Mouse (Mus musculus): Measurements from ENCODE around the gene Chl1. TPM values are rescaled to one million over a fixed set of nuclear protein-coding genes. Genes with fewer than 3 reads are reported as not detected.
A peak's percentile ranks its signal among the peaks of the same experiment; 100 is the strongest.

The Chl1 gene
- total RNA-seq, 2 experiments from 2014 or later, result 0.07 TPM; not detected in 1

GRCm38 (mm10) chr6:103659173-103659572, 148.8 kb downstream of the Chl1 start:
- ATAC-seq (ENCODE audit: poor library complexity, severe bottlenecking), result no peak

- ATAC-seq (ENCODE audit: poor library complexity, severe bottlenecking), result no peak
Measured at GRCm38 (mm10) chr6:103665206-103665605, 154.8 kb downstream of the Chl1 start.

GRCm38 (mm10) chr6:103665677-103666316, 155.4 kb downstream of the Chl1 start:
- no peak for ATAC-seq (ENCODE audit: poor library complexity, severe bottlenecking)

- no peak for ATAC-seq (ENCODE audit: poor library complexity, severe bottlenecking)
Measured at GRCm38 (mm10) chr6:103673111-103673510, 162.7 kb downstream of the Chl1 start.

- no peak for ATAC-seq (ENCODE audit: poor library complexity, severe bottlenecking)
Measured at GRCm38 (mm10) chr6:103674332-103674731, 163.9 kb downstream of the Chl1 start.

- no peak for ATAC-seq (ENCODE audit: poor library complexity, severe bottlenecking)
Measured at GRCm38 (mm10) chr6:103675145-103675544, 164.8 kb downstream of the Chl1 start.

- ATAC-seq (ENCODE audit: poor library complexity, severe bottlenecking), result no peak
Measured at GRCm38 (mm10) chr6:103676664-103677063, 166.3 kb downstream of the Chl1 start.

- no peak for ATAC-seq (ENCODE audit: poor library complexity, severe bottlenecking)
Measured at GRCm38 (mm10) chr6:103677072-103677471, 166.7 kb downstream of the Chl1 start.

- peak; percentile 91 for ATAC-seq (ENCODE audit: poor library complexity, severe bottlenecking)
Measured at GRCm38 (mm10) chr6:103682854-103683574, 172.6 kb downstream of the Chl1 start.

- no peak for ATAC-seq (ENCODE audit: poor library complexity, severe bottlenecking)
Measured at GRCm38 (mm10) chr6:103692511-103692910, 182.1 kb downstream of the Chl1 start.

GRCm38 (mm10) chr6:103697349-103698028, 187.1 kb downstream of the Chl1 start:
- peak; percentile 75 for ATAC-seq (ENCODE audit: poor library complexity, severe bottlenecking)

GRCm38 (mm10) chr6:103699482-103699881, 189.1 kb downstream of the Chl1 start:
- ATAC-seq (ENCODE audit: poor library complexity, severe bottlenecking), result no peak

- no peak for ATAC-seq (ENCODE audit: poor library complexity, severe bottlenecking)
Measured at GRCm38 (mm10) chr6:103699895-103700294, 189.5 kb downstream of the Chl1 start.

- no peak for ATAC-seq (ENCODE audit: poor library complexity, severe bottlenecking)
Measured at GRCm38 (mm10) chr6:103700336-103700735, 189.9 kb downstream of the Chl1 start.

- ATAC-seq (ENCODE audit: poor library complexity, severe bottlenecking), result no peak
Measured at GRCm38 (mm10) chr6:103706366-103706765, 196.0 kb downstream of the Chl1 start.

- ATAC-seq (ENCODE audit: poor library complexity, severe bottlenecking), result no peak
Measured at GRCm38 (mm10) chr6:103739291-103739690, 228.9 kb downstream of the Chl1 start.

GRCm38 (mm10) chr6:103742784-103743183, 232.4 kb downstream of the Chl1 start:
- ATAC-seq (ENCODE audit: poor library complexity, severe bottlenecking), result no peak

GRCm38 (mm10) chr6:103746103-103746502, 235.7 kb downstream of the Chl1 start:
- ATAC-seq (ENCODE audit: poor library complexity, severe bottlenecking), result no peak

GRCm38 (mm10) chr6:103749122-103749773, 238.9 kb downstream of the Chl1 start:
- ATAC-seq (ENCODE audit: poor library complexity, severe bottlenecking), result no peak

GRCm38 (mm10) chr6:103753891-103754290, 243.5 kb downstream of the Chl1 start:
- ATAC-seq (ENCODE audit: poor library complexity, severe bottlenecking), result no peak

GRCm38 (mm10) chr6:103766830-103767229, 256.4 kb downstream of the Chl1 start:
- ATAC-seq (ENCODE audit: poor library complexity, severe bottlenecking), result no peak

Data from megakaryocyte, adult 5-6 weeks (primary cell).